Mouse (Mus musculus) CH12.LX (cell line): Measurements from ENCODE around the gene Spin1.

Experiments used
- CHD1 ChIP-seq: IDR thresholded peaks from 2 replicates; pipeline ENCODE4 v1.6.1; 2012; ENCODE audit warnings: low read depth, low read length, improper control_type of control experiment, inconsistent platforms
- CHD2 ChIP-seq: IDR thresholded peaks from 2 replicates; pipeline ENCODE4 v1.6.1; 2011; ENCODE audit warnings: low read length, improper control_type of control experiment
- CTCF ChIP-seq, 2 experiments: IDR thresholded peaks in 1 of 2; conservative IDR thresholded peaks in 1 of 2; 2 replicates each; pipeline ENCODE4 v1.5.1; 2011 to 2012; ENCODE audit warnings: low read depth in 2 of 2, low read length in 2 of 2, improper control_type of control experiment in 1 of 2, inconsistent platforms in 1 of 2, mild to moderate bottlenecking in 1 of 2, moderate library complexity in 1 of 2
- GABPA ChIP-seq: IDR thresholded peaks from 2 replicates; pipeline ENCODE4 v1.6.1; 2012; ENCODE audit warnings: low read depth, low read length, improper control_type of control experiment, inconsistent platforms; ENCODE audit not compliant: insufficient replicate concordance
- HCFC1 ChIP-seq: IDR thresholded peaks from 2 replicates; pipeline ENCODE4 v1.6.1; 2012; ENCODE audit warnings: low read depth, mild to moderate bottlenecking, inconsistent platforms, low read length, improper control_type of control experiment
- MAX ChIP-seq: IDR thresholded peaks from 2 replicates; pipeline ENCODE4 v1.6.1; 2011; ENCODE audit warnings: low read length, improper control_type of control experiment
- MYC ChIP-seq: IDR thresholded peaks from 2 replicates; pipeline ENCODE4 v1.6.1; 2011; ENCODE audit warnings: low read depth, mild to moderate bottlenecking, improper control_type of control experiment, low read length
- POLR2A ChIP-seq: IDR thresholded peaks from 2 replicates; pipeline ENCODE4 v1.6.1; 2011; ENCODE audit warnings: low read depth, mild to moderate bottlenecking, improper control_type of control experiment, low read length
- TBP ChIP-seq: conservative IDR thresholded peaks from 2 replicates; pipeline ENCODE4 v1.6.1; 2011; ENCODE audit warnings: low read depth, low read length, improper control_type of control experiment
- USF2 ChIP-seq: conservative IDR thresholded peaks from 2 replicates; pipeline ENCODE4 v1.6.1; 2011; ENCODE audit warnings: low read depth, low read length, improper control_type of control experiment
- ZKSCAN1 ChIP-seq: IDR thresholded peaks from 2 replicates; pipeline ENCODE4 v1.6.1; 2012; ENCODE audit warnings: low read depth, inconsistent platforms, low read length, improper control_type of control experiment, borderline replicate concordance

DNA sequence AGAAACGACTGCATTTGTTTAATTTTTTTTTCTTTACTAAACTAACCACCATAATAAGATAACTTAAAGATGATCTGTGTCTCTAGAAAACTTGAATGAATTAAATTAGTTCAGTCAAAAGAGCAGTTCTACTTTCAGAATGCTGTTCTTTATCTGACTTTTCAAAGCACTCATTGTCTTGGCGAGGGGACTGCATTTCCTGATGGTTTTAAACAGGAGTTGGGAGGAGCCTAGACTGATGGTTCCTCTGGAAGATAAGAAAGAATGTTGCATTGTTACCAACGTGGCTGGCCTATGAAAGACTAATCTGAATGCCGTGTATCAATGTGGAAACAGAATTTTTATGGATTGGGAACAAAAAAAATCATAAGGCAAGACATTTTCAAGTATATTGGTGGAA lies 20.1 kb downstream of the Spin1 start:
- TF ChIP-seq CTCF (conservative IDR thresholded peaks at IDR 0.05 in 1 of 2, IDR thresholded peaks at IDR 0.05 in 1 of 2; ENCODE audit: low read depth in 2 of 2, low read length in 2 of 2) (no peak), POLR2A (no peak), CHD2 (no peak), ZKSCAN1 (no peak), USF2 (no peak), HCFC1 (no peak), MYC (no peak), MAX (no peak), CHD1 (no peak), GABPA (no peak), TBP (no peak)
